Mouse (Mus musculus) layer of hippocampus, adult 8-10 months (tissue): ENCODE measurements at regions not wholly inside any gene's neighbourhood (a gene's known extent, or its start where the extent isn't known, plus 50 kb on each side); places are given as distances from the start of the nearest gene placed in this dataset.

ENCODE experiments used
- DNase-seq, 2 experiments: peaks; one replicate each; pipeline ENCODE4 v3.0.0; 2022; ENCODE audit warnings: low spot score in 2 of 2

- no peak for DNase-seq
Measured at GRCm38 (mm10) chr17:7633382-7634290, 193.5 kb downstream of the Fndc1 start.

GRCm38 (mm10) chr17:7625746-7626145 lies 201.4 kb downstream of the Fndc1 start:
- no peak for DNase-seq

- no peak for DNase-seq
Measured at GRCm38 (mm10) chr17:7623392-7623791, 203.7 kb downstream of the Fndc1 start.

- DNase-seq: no peak
Measured at GRCm38 (mm10) chr17:7621262-7621661, 205.8 kb downstream of the Fndc1 start.

GRCm38 (mm10) chr17:7620166-7620565 lies 206.9 kb downstream of the Fndc1 start:
- DNase-seq: no peak

GRCm38 (mm10) chr17:7619641-7620040 lies 207.5 kb downstream of the Fndc1 start:
- no peak for DNase-seq

DNA sequence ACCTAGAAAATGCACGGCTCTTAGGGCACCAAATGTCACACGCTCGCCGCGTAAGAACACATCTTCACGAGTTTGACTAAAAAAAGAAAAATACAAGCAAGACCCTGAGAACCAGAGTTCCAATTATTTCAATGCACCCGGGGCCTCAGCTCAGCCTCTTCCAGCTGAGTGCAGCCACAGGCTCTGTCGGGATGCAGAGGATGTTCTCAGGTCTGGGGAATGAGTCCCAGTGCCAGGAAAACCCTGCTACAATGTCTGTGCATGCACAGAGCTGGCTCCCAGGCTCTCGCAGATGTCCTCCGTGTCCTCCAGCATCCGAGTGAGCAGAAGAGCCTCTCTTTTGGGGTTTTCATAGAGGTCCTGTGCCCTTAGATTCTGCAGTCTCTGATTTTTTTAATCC lies 219.1 kb downstream of the Fndc1 start:
- DNase-seq: no peak

- no peak for DNase-seq
Measured at GRCm38 (mm10) chr17:7607431-7607830, 219.7 kb downstream of the Fndc1 start.

DNA sequence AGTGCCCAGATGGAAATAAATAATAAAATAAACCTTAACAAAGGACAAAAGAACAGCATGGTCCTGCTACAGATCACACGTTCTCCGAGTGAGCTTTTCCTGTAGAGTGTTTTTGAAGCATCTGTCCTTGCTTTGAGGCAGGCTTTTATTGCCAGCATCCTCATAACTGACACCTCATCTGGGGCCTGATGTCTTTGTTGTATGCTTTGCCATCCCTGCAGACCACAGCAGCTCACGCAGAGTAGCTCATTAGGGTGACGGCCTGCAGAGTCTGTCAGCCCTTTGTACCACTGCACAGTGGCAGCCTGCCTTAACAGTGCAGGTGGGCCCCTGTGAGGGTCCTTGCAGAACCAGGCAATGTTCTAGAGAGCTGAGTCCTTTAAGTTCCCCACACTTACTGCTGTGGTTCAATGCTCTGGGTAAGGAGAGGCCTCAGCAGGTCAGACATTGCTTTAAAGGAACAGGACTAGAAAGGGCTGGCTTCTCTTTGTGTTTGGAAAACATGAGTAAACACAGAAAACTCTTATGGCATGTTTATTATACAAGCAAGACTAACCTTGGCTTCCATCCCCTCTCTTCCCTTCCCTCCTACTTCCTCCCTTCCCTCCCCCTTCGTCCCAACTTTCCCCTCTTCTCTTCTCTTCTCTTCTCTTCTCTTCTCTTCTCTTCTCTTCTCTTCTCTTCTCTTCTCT lies 219.7 kb upstream of the Unc93a2 start:
- DNase-seq: no peak

DNA sequence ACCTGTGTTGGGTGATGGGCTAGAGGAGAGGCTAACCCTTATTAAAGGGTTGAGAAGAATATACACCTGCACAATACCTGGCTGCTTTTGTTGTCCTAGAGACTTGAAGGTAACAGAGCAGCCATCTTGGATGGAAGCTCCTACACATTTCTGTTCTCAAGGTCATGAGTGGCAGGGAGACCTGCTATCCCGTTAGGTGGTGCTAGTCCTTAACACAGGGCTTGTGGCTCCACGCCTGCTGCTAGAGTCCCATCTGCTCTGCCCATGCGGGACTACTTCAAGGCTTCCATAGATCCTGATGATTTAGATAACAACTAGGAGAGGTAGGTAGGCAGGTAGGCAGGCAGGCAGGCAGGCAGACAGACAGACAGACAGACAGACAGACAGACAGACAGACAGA lies 218.8 kb upstream of the Unc93a2 start:
- no peak for DNase-seq

DNA sequence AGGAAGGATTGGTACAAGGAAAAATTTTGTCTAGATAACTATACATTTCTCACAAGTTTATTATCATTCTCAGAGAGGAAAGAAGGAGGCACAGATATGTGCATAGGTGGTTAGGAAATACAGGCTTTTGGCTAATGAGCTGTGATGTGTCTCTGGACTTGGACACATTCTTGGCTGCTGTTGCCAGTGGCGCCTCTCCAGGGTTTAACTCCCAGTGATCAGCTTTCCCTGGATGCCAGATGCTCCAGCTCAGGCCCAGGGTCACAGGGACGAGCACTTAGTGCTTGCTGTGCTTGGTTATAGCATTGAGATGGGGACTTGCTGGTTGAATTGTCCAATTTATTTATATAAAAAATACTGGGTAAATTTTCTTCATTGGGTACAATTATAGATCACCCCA lies 215.3 kb upstream of the Unc93a2 start:
- DNase-seq: no peak

GRCm38 (mm10) chr17:7597481-7597880 lies 212.2 kb upstream of the Unc93a2 start:
- no peak for DNase-seq

- DNase-seq: no peak
Measured at GRCm38 (mm10) chr17:7594801-7595200, 209.5 kb upstream of the Unc93a2 start.

- DNase-seq: no peak
Measured at GRCm38 (mm10) chr17:7592491-7592890, 207.2 kb upstream of the Unc93a2 start.

DNA sequence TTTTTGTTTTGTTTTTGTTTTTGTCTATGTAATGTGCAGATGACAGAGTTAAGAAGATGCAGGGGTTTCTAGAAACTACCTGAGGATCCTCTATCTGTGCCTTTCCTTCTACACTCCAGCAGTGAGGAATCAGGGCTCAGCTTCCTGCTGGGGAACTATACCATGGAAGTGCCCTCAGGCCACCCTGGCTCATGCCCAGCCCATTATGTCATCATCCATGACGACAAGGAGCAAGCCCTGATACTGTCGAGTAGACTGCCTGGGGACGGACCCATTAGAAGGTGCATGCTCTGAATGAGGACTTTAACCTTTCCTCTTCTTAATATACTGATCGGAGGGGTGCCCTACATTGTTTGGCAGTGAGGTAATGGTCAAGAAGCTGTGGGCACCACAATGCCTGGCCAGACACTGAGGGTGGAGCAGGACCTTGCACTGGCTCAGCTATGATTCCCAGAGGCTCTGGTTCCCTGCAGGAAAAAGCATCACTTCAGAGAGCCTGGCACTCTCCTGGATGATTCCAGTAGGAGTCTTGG lies 197.7 kb upstream of the Unc93a2 start:
- DNase-seq: no peak

GRCm38 (mm10) chr17:7579031-7579430 lies 193.8 kb upstream of the Unc93a2 start:
- no peak for DNase-seq

DNA sequence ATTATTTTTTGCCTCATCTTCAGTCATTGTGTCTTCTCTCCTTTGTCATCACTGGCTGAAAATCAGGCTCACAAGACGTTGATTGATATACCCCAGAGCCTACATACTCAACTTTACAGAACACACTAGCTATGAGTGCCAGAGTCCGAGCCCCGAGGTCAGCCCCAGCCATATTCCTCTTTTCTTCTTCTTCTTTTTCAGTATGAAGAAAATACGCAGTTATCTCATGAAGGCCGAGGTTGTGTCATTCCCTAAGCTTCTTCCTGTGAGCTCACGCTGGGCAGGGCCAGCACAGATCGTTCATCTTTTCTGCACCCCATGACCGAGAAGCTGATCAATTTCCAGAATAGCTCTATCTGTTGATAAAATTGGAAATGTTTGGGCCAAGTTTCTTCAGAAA lies 192.7 kb upstream of the Unc93a2 start:
- no peak for DNase-seq

GRCm38 (mm10) chr17:7577227-7577626 lies 192.0 kb upstream of the Unc93a2 start:
- peak; percentile 38 to 56 for DNase-seq

- no peak for DNase-seq
Measured at GRCm38 (mm10) chr17:7571481-7571880, 186.2 kb upstream of the Unc93a2 start.

- no peak for DNase-seq
Measured at GRCm38 (mm10) chr17:7568482-7568881, 183.2 kb upstream of the Unc93a2 start.

- DNase-seq: no peak
Measured at GRCm38 (mm10) chr17:7565771-7566170, 180.5 kb upstream of the Unc93a2 start.

GRCm38 (mm10) chr17:7562940-7563339 lies 177.7 kb upstream of the Unc93a2 start:
- no peak for DNase-seq
